Mouse (Mus musculus): ENCODE results near the gene S1pr4. TPM values are rescaled to one million over a fixed set of nuclear protein-coding genes. Genes with fewer than 3 reads are reported as not detected.
A peak's percentile ranks its signal among the peaks of the same experiment; 100 is the strongest.

S1pr4 gene
- polyA plus RNA-seq, 1 experiment from 2014 or later: 2.1 TPM

- WGBS: 48% methylated on average over 11 of the region's 11 CpGs
- peak; percentile 33; the same call in 1 of the 2 replicates for ATAC-seq (replicated peaks; ENCODE audit: extremely low read depth, insufficient read depth, low FRiP score)
- H3K27me3 ChIP-seq (ENCODE audit: control insufficient read depth, insufficient read depth, low read length): no peaks in the 10 kb centered on the region
- H3K9ac ChIP-seq (ENCODE audit: low read length): peak overlapping the region; percentile 29; the same call in 1 of the 2 replicates
- no peak overlapping the region for H3K4me3 ChIP-seq (ENCODE audit: low read length)
- no peaks in the 10 kb centered on the region for H3K9me3 ChIP-seq (replicated peaks; ENCODE audit: control insufficient read depth, low read length)
- no peak overlapping the region for H3K4me2 ChIP-seq (ENCODE audit: low read depth, low read length)
- H3K4me1 ChIP-seq (ENCODE audit: control insufficient read depth, insufficient read depth, low read length): 0 out of 2 replicates have a peak, but pooled peaks cover 10% of the 10 kb centered on the region
- peak overlapping the region; percentile 81 for H3K27ac ChIP-seq (ENCODE audit: low read length)
- H3K36me3 ChIP-seq (ENCODE audit: control insufficient read depth, insufficient read depth): peaks cover 52% of the 10 kb centered on the region
Measured at GRCm38 (mm10) chr10:81488081-81488480, 11.9 kb downstream of the S1pr4 start.

- WGBS: 90% methylated on average over 10 of the region's 10 CpGs
- H3K36me3 ChIP-seq (ENCODE audit: control insufficient read depth, insufficient read depth): peaks cover 41% of the 10 kb centered on the region
Measured at GRCm38 (mm10) chr10:81486496-81486895, 13.4 kb downstream of the S1pr4 start.

GRCm38 (mm10) chr10:81485479-81486018 is 14.4 kb downstream of the S1pr4 start:
- Histone ChIP-seq H3K27ac (ENCODE audit: low read length) (no peak overlapping the region), H3K9ac (ENCODE audit: low read length) (0 out of 2 replicates have a peak overlapping the region, but pooled peaks have one; percentile 26), H3K36me3 (ENCODE audit: control insufficient read depth, insufficient read depth) (peaks cover 31% of the 10 kb centered on the region), H3K9me3 (replicated peaks; ENCODE audit: control insufficient read depth, low read length) (no peaks in the 10 kb centered on the region), H3K4me3 (ENCODE audit: low read length) (no peak overlapping the region), H3K4me1 (ENCODE audit: control insufficient read depth, insufficient read depth, low read length) (peaks cover 13% of the 10 kb centered on the region; the same call in 1 of the 2 replicates), H3K27me3 (ENCODE audit: control insufficient read depth, insufficient read depth, low read length) (peaks cover 13% of the 10 kb centered on the region), H3K4me2 (ENCODE audit: low read depth, low read length) (no peak overlapping the region)
- ATAC-seq (replicated peaks; ENCODE audit: extremely low read depth, insufficient read depth, low FRiP score): no peak
- 56% methylated on average over 7 of the region's 7 CpGs for WGBS

More at GRCm38 (mm10) chr10:81486496-81486895, 13.4 kb downstream of the S1pr4 start:
- no peak overlapping the region for H3K9ac ChIP-seq (ENCODE audit: low read length)
- no peaks in the 10 kb centered on the region for H3K9me3 ChIP-seq (replicated peaks; ENCODE audit: control insufficient read depth, low read length)
- ATAC-seq (replicated peaks; ENCODE audit: extremely low read depth, insufficient read depth, low FRiP score): no peak
- no peak overlapping the region for H3K27ac ChIP-seq (ENCODE audit: low read length)
- no peak overlapping the region for H3K4me3 ChIP-seq (ENCODE audit: low read length)
- H3K27me3 ChIP-seq (ENCODE audit: control insufficient read depth, insufficient read depth, low read length): peaks cover 4% of the 10 kb centered on the region
- peaks cover 13% of the 10 kb centered on the region; the same call in 1 of the 2 replicates for H3K4me1 ChIP-seq (ENCODE audit: control insufficient read depth, insufficient read depth, low read length)
- no peak overlapping the region for H3K4me2 ChIP-seq (ENCODE audit: low read depth, low read length)

GRCm38 (mm10) chr10:81485060-81485449 is 14.9 kb downstream of the S1pr4 start:
- no peak for ATAC-seq (replicated peaks; ENCODE audit: extremely low read depth, insufficient read depth, low FRiP score)
- peaks cover 13% of the 10 kb centered on the region; the same call in 1 of the 2 replicates for H3K4me1 ChIP-seq (ENCODE audit: control insufficient read depth, insufficient read depth, low read length)
- H3K9me3 ChIP-seq (replicated peaks; ENCODE audit: control insufficient read depth, low read length): no peaks in the 10 kb centered on the region
- WGBS: 13% methylated on average over 2 of the region's 2 CpGs
- peaks cover 18% of the 10 kb centered on the region for H3K27me3 ChIP-seq (ENCODE audit: control insufficient read depth, insufficient read depth, low read length)
- peaks cover 28% of the 10 kb centered on the region for H3K36me3 ChIP-seq (ENCODE audit: control insufficient read depth, insufficient read depth)
- no peak overlapping the region for H3K27ac ChIP-seq (ENCODE audit: low read length)
- no peak overlapping the region for H3K4me3 ChIP-seq (ENCODE audit: low read length)
- no peak overlapping the region for H3K4me2 ChIP-seq (ENCODE audit: low read depth, low read length)
- no peak overlapping the region for H3K9ac ChIP-seq (ENCODE audit: low read length)

- Histone ChIP-seq H3K27me3 (ENCODE audit: control insufficient read depth, insufficient read depth, low read length) (peaks cover 18% of the 10 kb centered on the region), H3K4me2 (ENCODE audit: low read depth, low read length) (no peak overlapping the region), H3K36me3 (ENCODE audit: control insufficient read depth, insufficient read depth) (peaks cover 25% of the 10 kb centered on the region), H3K9ac (ENCODE audit: low read length) (no peak overlapping the region), H3K4me1 (ENCODE audit: control insufficient read depth, insufficient read depth, low read length) (peaks cover 13% of the 10 kb centered on the region; the same call in 1 of the 2 replicates), H3K27ac (ENCODE audit: low read length) (no peak overlapping the region), H3K9me3 (replicated peaks; ENCODE audit: control insufficient read depth, low read length) (no peaks in the 10 kb centered on the region), H3K4me3 (ENCODE audit: low read length) (no peak overlapping the region)
- ATAC-seq (replicated peaks; ENCODE audit: extremely low read depth, insufficient read depth, low FRiP score): no peak
- 67% methylated on average over 6 of the region's 6 CpGs for WGBS
Measured at GRCm38 (mm10) chr10:81484441-81485059, 15.4 kb downstream of the S1pr4 start.

- no peak overlapping the region for H3K4me3 ChIP-seq (ENCODE audit: low read length)
- no peaks in the 10 kb centered on the region for H3K9me3 ChIP-seq (replicated peaks; ENCODE audit: control insufficient read depth, low read length)
- H3K9ac ChIP-seq (ENCODE audit: low read length): no peak overlapping the region
- peaks cover 13% of the 10 kb centered on the region; the same call in 1 of the 2 replicates for H3K4me1 ChIP-seq (ENCODE audit: control insufficient read depth, insufficient read depth, low read length)
- ATAC-seq (replicated peaks; ENCODE audit: extremely low read depth, insufficient read depth, low FRiP score): no peak
- no peak overlapping the region for H3K4me2 ChIP-seq (ENCODE audit: low read depth, low read length)
- H3K27ac ChIP-seq (ENCODE audit: low read length): no peak overlapping the region
- peaks cover 21% of the 10 kb centered on the region for H3K36me3 ChIP-seq (ENCODE audit: control insufficient read depth, insufficient read depth)
- peaks cover 18% of the 10 kb centered on the region for H3K27me3 ChIP-seq (ENCODE audit: control insufficient read depth, insufficient read depth, low read length)
- 18% methylated on average over 9 of the region's 9 CpGs for WGBS
Measured at GRCm38 (mm10) chr10:81483983-81484382, 15.9 kb downstream of the S1pr4 start.

GRCm38 (mm10) chr10:81482533-81482889 is 17.4 kb downstream of the S1pr4 start, which contains the start of gene Celf5:
Celf5 (minus strand) TSS chr10:81482709.
- no peaks in the 10 kb centered on the region for H3K9me3 ChIP-seq (replicated peaks; ENCODE audit: control insufficient read depth, low read length)
- H3K9ac ChIP-seq (ENCODE audit: low read length): peak within 1 kb of the TSS; percentile 53
- peaks cover 23% of the 10 kb centered on the region for H3K27me3 ChIP-seq (ENCODE audit: control insufficient read depth, insufficient read depth, low read length)
- ATAC-seq (replicated peaks; ENCODE audit: extremely low read depth, insufficient read depth, low FRiP score): peak; percentile 43; the same call in 1 of the 2 replicates
- H3K27ac ChIP-seq (ENCODE audit: low read length): no peak within 1 kb of the TSS
- H3K4me1 ChIP-seq (ENCODE audit: control insufficient read depth, insufficient read depth, low read length): peaks cover 9% of the 10 kb centered on the region; the same call in 1 of the 2 replicates
- H3K36me3 ChIP-seq (ENCODE audit: control insufficient read depth, insufficient read depth): peaks cover 11% of the 10 kb centered on the region; the same call in 1 of the 2 replicates
- H3K4me3 ChIP-seq (ENCODE audit: low read length): peak within 1 kb of the TSS; percentile 56
- peak within 1 kb of the TSS; percentile 74 for H3K4me2 ChIP-seq (ENCODE audit: low read depth, low read length)
- WGBS: under 1% methylated on average over 36 of the region's 36 CpGs

GRCm38 (mm10) chr10:81481605-81482532 is 18.1 kb downstream of the S1pr4 start:
- peaks cover 5% of the 10 kb centered on the region; the same call in 1 of the 2 replicates for H3K36me3 ChIP-seq (ENCODE audit: control insufficient read depth, insufficient read depth)
- H3K4me2 ChIP-seq (ENCODE audit: low read depth, low read length): peak overlapping the region; percentile 74
- no peaks in the 10 kb centered on the region for H3K9me3 ChIP-seq (replicated peaks; ENCODE audit: control insufficient read depth, low read length)
- peak overlapping the region; percentile 56 for H3K4me3 ChIP-seq (ENCODE audit: low read length)
- H3K27ac ChIP-seq (ENCODE audit: low read length): no peak overlapping the region
- peaks cover 28% of the 10 kb centered on the region for H3K27me3 ChIP-seq (ENCODE audit: control insufficient read depth, insufficient read depth, low read length)
- 6% methylated on average over 35 of the region's 35 CpGs for WGBS
- peak overlapping the region; percentile 53 for H3K9ac ChIP-seq (ENCODE audit: low read length)
- H3K4me1 ChIP-seq (ENCODE audit: control insufficient read depth, insufficient read depth, low read length): peaks cover 7% of the 10 kb centered on the region; the same call in 1 of the 2 replicates
- peak; percentile 7; the same call in 1 of the 2 replicates for ATAC-seq (replicated peaks; ENCODE audit: extremely low read depth, insufficient read depth, low FRiP score)

All from heart, embryonic 16.5 days (tissue).